Mouse (Mus musculus): ENCODE measurements around the gene Map2.

The Map2 gene

GRCm38 (mm10) chr1:66364386-66364785 is 189.3 kb downstream of the Map2 start:
- Histone ChIP-seq H3K36me3 (ENCODE audit: control insufficient read depth, insufficient read depth, low read length, poor library complexity, severe bottlenecking) (no peaks in the 10 kb centered on the region), H3K27me3 (ENCODE audit: control insufficient read depth, insufficient read depth, low read length, poor library complexity, severe bottlenecking) (no peaks in the 10 kb centered on the region)
- DNase-seq (ENCODE audit: low read depth, low spot score): no peak

GRCm38 (mm10) chr1:66365600-66365999 is 190.5 kb downstream of the Map2 start:
- Histone ChIP-seq H3K36me3 (ENCODE audit: control insufficient read depth, insufficient read depth, low read length, poor library complexity, severe bottlenecking) (no peaks in the 10 kb centered on the region), H3K27me3 (ENCODE audit: control insufficient read depth, insufficient read depth, low read length, poor library complexity, severe bottlenecking) (no peaks in the 10 kb centered on the region)
- no peak for DNase-seq (ENCODE audit: low read depth, low spot score)

- no peaks in the 10 kb centered on the region for H3K27me3 ChIP-seq (ENCODE audit: control insufficient read depth, insufficient read depth, low read length, poor library complexity, severe bottlenecking)
- DNase-seq (ENCODE audit: low read depth, low spot score): no peak
- no peaks in the 10 kb centered on the region for H3K36me3 ChIP-seq (ENCODE audit: control insufficient read depth, insufficient read depth, low read length, poor library complexity, severe bottlenecking)
These were observed 194.4 kb downstream of the Map2 start for GRCm38 (mm10) chr1:66369486-66369885.

GRCm38 (mm10) chr1:66371371-66371770 is 196.3 kb downstream of the Map2 start:
- no peak for DNase-seq (ENCODE audit: low read depth, low spot score)
- Histone ChIP-seq H3K27me3 (ENCODE audit: control insufficient read depth, insufficient read depth, low read length, poor library complexity, severe bottlenecking) (no peaks in the 10 kb centered on the region), H3K36me3 (ENCODE audit: control insufficient read depth, insufficient read depth, low read length, poor library complexity, severe bottlenecking) (no peaks in the 10 kb centered on the region)

DNA sequence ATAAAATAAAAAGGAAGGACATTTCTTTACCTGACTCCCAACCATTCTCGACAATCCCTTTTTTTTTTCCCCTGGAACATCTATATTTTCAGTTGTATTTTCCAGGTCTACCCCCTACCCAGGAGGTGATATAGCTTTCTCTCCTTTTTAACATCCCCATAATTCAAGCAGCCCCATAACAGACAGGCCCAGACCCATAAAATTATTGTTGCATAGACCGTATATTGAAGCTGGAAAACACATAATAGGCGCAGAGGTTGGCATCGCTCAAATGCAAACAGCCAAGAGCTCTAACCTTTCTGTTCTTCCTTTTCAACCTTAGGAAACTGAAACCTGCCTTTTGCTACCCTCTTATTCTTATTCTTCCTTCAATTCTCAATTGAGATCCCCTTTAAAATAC is 211.2 kb downstream of the Map2 start:
- Histone ChIP-seq H3K36me3 (ENCODE audit: control insufficient read depth, insufficient read depth, low read length, poor library complexity, severe bottlenecking) (no peaks in the 10 kb centered on the region), H3K27me3 (ENCODE audit: control insufficient read depth, insufficient read depth, low read length, poor library complexity, severe bottlenecking) (no peaks in the 10 kb centered on the region)
- DNase-seq (ENCODE audit: low read depth, low spot score): no peak

DNA sequence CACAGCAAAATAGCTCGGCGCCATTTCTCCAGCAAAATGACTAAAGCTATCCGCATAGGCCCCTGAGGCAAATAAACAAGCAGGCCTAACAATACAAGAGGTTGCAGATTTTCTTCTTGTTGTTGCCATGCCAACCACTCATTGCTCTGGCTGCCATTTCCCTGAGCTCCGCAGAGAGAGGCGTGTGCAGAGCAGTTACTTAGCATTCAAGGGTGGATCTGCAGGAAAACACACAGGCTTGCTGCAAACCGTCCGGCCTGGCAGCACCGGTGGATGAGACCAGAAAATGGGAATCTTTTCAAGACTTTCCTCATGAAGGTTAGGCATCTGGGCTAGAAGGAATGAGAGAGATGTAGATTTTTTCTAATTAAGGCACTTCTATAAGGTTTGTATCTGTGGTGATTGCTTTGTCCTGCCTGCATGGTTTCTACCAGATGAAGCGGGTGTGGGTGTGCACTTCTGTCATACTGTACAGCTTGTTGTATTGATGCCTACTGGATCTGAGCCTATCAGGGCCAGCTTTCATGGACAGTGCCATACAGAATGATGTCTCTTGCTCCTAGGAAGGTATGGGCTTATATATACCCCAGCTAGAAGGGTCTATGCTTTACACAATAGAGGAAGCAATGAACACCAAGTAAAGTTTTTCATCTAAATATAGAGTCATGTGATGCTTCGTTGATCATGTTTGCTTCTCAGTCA is 211.8 kb downstream of the Map2 start:
- H3K27me3 ChIP-seq (ENCODE audit: control insufficient read depth, insufficient read depth, low read length, poor library complexity, severe bottlenecking): no peaks in the 10 kb centered on the region
- peak; percentile 4 for DNase-seq (ENCODE audit: low read depth, low spot score)
- H3K36me3 ChIP-seq (ENCODE audit: control insufficient read depth, insufficient read depth, low read length, poor library complexity, severe bottlenecking): no peaks in the 10 kb centered on the region

- Histone ChIP-seq H3K36me3 (ENCODE audit: control insufficient read depth, insufficient read depth, low read length, poor library complexity, severe bottlenecking) (no peaks in the 10 kb centered on the region), H3K27me3 (ENCODE audit: control insufficient read depth, insufficient read depth, low read length, poor library complexity, severe bottlenecking) (no peaks in the 10 kb centered on the region)
- DNase-seq (ENCODE audit: low read depth, low spot score): peak; percentile 1
These were observed 213.5 kb downstream of the Map2 start for GRCm38 (mm10) chr1:66388561-66388960.

DNA sequence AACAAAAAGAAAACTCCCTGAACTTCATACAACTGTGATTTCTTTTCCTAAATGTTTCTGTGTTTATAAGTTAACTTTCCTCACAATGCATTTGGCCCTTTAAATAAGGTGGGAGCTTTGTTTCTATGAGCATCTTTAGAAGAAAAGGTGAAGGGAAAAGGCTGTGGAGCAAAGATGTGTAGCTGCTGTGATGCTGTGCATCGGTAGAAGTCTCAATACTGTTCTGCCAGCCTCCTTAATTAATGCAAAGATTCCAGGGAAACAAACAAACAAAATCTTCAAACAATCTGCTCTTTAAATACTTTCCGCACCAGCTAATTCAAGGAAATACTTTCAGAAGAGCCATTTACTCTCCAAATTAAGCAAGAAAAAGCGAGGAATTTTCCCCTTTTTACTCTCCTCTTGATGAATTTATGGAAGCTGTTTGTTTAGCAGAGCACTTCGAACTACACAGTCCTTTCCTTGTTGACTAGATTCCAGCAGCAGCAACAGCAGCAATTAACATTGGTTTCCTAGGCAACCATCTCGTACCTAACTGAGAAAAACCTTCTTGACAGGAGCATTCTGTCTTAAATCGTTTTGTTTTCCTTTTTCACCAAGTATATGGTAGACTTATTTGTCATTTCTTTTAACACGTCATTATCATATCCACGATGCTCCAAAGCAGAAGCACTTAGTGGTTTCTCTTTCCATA is 220.0 kb downstream of the Map2 start:
- no peaks in the 10 kb centered on the region for H3K36me3 ChIP-seq (ENCODE audit: control insufficient read depth, insufficient read depth, low read length, poor library complexity, severe bottlenecking)
- no peak for DNase-seq (ENCODE audit: low read depth, low spot score)
- H3K27me3 ChIP-seq (ENCODE audit: control insufficient read depth, insufficient read depth, low read length, poor library complexity, severe bottlenecking): no peaks in the 10 kb centered on the region

- H3K27me3 ChIP-seq (ENCODE audit: control insufficient read depth, insufficient read depth, low read length, poor library complexity, severe bottlenecking): no peaks in the 10 kb centered on the region
These were observed 220.8 kb downstream of the Map2 start for GRCm38 (mm10) chr1:66395826-66396225.

GRCm38 (mm10) chr1:66401902-66402301 is 226.8 kb downstream of the Map2 start:
- DNase-seq (ENCODE audit: low read depth, low spot score): no peak
- Histone ChIP-seq H3K36me3 (ENCODE audit: control insufficient read depth, insufficient read depth, low read length, poor library complexity, severe bottlenecking) (no peaks in the 10 kb centered on the region), H3K27me3 (ENCODE audit: control insufficient read depth, insufficient read depth, low read length, poor library complexity, severe bottlenecking) (no peaks in the 10 kb centered on the region)

More at GRCm38 (mm10) chr1:66395826-66396225, 220.8 kb downstream of the Map2 start:
- no peak for DNase-seq (ENCODE audit: low read depth, low spot score)
- no peaks in the 10 kb centered on the region for H3K36me3 ChIP-seq (ENCODE audit: control insufficient read depth, insufficient read depth, low read length, poor library complexity, severe bottlenecking)

DNA sequence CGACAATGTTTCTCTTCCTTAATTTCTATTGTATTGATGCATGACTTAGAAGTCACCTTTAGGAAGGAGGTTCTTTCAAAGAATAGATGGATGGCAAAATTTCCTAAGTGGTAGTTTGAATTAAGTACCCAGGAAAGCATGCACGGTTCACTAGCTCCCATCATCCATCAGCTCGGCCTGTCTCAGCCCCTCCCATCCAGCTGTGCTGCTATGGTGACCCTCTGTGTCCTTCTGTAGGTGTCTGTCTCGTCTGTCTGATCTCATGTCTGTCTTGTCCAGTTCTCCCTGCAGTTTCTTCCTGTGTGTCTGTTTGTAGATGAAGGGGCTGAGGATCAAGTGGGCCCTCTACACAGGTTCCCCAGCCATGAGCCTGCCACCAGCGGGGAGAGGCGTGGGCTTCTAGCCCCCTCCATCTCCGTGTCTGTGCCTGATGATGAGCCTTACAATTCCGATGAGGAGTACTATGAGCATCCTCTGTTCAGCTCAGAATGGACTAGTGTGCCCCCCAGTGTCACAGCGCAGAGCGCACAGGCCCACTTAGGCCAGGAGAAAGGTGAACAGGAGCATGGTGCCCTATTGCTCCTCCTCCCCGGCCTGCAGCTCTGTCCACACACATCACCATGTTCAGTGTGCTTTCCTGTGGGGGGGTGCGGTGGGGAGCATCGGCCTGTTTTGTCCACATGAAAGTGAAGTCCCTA is 232.3 kb downstream of the Map2 start:
- DNase-seq (ENCODE audit: low read depth, low spot score): no peak
- H3K27me3 ChIP-seq (ENCODE audit: control insufficient read depth, insufficient read depth, low read length, poor library complexity, severe bottlenecking): no peaks in the 10 kb centered on the region
- no peaks in the 10 kb centered on the region for H3K36me3 ChIP-seq (ENCODE audit: control insufficient read depth, insufficient read depth, low read length, poor library complexity, severe bottlenecking)

- Histone ChIP-seq H3K36me3 (ENCODE audit: control insufficient read depth, insufficient read depth, low read length, poor library complexity, severe bottlenecking) (no peaks in the 10 kb centered on the region), H3K27me3 (ENCODE audit: control insufficient read depth, insufficient read depth, low read length, poor library complexity, severe bottlenecking) (no peaks in the 10 kb centered on the region)
- no peak for DNase-seq (ENCODE audit: low read depth, low spot score)
These were observed 243.3 kb downstream of the Map2 start for GRCm38 (mm10) chr1:66418360-66418759.

DNA sequence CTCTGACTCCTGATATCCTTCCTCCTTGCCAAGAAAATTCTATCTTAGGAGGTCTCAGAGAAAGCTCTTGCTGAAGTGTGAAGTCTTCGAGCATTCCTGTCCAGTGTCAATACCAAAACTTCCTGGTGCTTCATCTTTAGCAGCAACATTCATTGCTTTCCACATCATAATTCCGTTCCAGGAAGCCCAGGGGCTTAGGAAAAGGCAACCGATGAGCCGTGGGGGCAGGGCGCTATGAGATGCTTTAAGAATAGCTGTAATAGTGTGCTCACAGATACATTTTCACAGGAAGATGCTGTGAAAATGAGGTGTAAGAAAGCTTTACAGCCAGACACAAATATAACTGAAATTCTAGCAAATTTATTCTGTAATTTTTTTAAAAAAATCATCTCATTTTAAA is 251.0 kb downstream of the Map2 start:
- no peaks in the 10 kb centered on the region for H3K27me3 ChIP-seq (ENCODE audit: control insufficient read depth, insufficient read depth, low read length, poor library complexity, severe bottlenecking)
- DNase-seq (ENCODE audit: low read depth, low spot score): no peak
- no peaks in the 10 kb centered on the region for H3K36me3 ChIP-seq (ENCODE audit: control insufficient read depth, insufficient read depth, low read length, poor library complexity, severe bottlenecking)

DNA sequence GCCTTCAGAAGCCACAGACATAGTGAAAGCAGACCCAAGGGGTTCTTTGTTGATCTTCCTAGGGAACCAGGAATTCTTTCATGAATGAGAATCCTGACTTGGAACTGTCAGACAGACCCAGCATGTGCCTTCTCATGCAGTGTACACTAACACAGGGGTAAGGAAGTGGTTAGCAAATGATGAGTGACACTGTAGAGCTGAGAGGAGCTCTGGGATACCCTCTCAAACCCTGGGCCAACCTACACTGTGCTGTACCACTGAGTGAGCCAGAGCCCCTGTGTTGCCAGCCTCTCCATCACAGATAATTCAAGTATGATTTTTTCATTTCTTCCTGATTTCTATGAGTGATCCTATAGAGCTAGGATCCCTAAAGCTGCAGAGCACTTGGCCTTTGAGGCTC is 255.9 kb downstream of the Map2 start:
- no peak for DNase-seq (ENCODE audit: low read depth, low spot score)
- Histone ChIP-seq H3K36me3 (ENCODE audit: control insufficient read depth, insufficient read depth, low read length, poor library complexity, severe bottlenecking) (no peaks in the 10 kb centered on the region), H3K27me3 (ENCODE audit: control insufficient read depth, insufficient read depth, low read length, poor library complexity, severe bottlenecking) (no peaks in the 10 kb centered on the region)

GRCm38 (mm10) chr1:66431472-66431871 is 256.4 kb downstream of the Map2 start:
- DNase-seq (ENCODE audit: low read depth, low spot score): no peak
- Histone ChIP-seq H3K27me3 (ENCODE audit: control insufficient read depth, insufficient read depth, low read length, poor library complexity, severe bottlenecking) (no peaks in the 10 kb centered on the region), H3K36me3 (ENCODE audit: control insufficient read depth, insufficient read depth, low read length, poor library complexity, severe bottlenecking) (no peaks in the 10 kb centered on the region)
